Mouse (Mus musculus): ENCODE measurements around the gene Thg1l. TPM values are rescaled to one million over a fixed set of nuclear protein-coding genes. Genes with fewer than 3 reads are reported as not detected.

The Thg1l gene
- polyA plus RNA-seq, 1 experiment from 2014 or later: 10.2 TPM

GRCm38 (mm10) chr11:45947491-45947890 is 7.8 kb downstream of the Thg1l start:
- H3K4me2 ChIP-seq (replicated peaks): no peak overlapping the region
- 83% methylated on average over 2 of the region's 2 CpGs for WGBS
- no peak overlapping the region for H3K9ac ChIP-seq (replicated peaks)
- no peak overlapping the region for H3K27ac ChIP-seq (replicated peaks)
- no peak for ATAC-seq (replicated peaks)
- H3K27me3 ChIP-seq: no peaks in the 10 kb centered on the region
- peaks cover 18% of the 10 kb centered on the region for H3K36me3 ChIP-seq
- H3K4me1 ChIP-seq: peaks cover 16% of the 10 kb centered on the region
- H3K9me3 ChIP-seq: no peaks in the 10 kb centered on the region
- H3K4me3 ChIP-seq: no peak overlapping the region

GRCm38 (mm10) chr11:45946796-45947195 is 8.5 kb downstream of the Thg1l start:
- WGBS: 78% methylated on average over 4 of the region's 4 CpGs
- Histone ChIP-seq H3K9me3 (no peaks in the 10 kb centered on the region), H3K27me3 (no peaks in the 10 kb centered on the region), H3K4me1 (peaks cover 16% of the 10 kb centered on the region), H3K27ac (replicated peaks) (no peak overlapping the region), H3K4me2 (replicated peaks) (no peak overlapping the region), H3K9ac (replicated peaks) (no peak overlapping the region), H3K36me3 (peaks cover 13% of the 10 kb centered on the region), H3K4me3 (no peak overlapping the region)
- ATAC-seq (replicated peaks): no peak

DNA sequence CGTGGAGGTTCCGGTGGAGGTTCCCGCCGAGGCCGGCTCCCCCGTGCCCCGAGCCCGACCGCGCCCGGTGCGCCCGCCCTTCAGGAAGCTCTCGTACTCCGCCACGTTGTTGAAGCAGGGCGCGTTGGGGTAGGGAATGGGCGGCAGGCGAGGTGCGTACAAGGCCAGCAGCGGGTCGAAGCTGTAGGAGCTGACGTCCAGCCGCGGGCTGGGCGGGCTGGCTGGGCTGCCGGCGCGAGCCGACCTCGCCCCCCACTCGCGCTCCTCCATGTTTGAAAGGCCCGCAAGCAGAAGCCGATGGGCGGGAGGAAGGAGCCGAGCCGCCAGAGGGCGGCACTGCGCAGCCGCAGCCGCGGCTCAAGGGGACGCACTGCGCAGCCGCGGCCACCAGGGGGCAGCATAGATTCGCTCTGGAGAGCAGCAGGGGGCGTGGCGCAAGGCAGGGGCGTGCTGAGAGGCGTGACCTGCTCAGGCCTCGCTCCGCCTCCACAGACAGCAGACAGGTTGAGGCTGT is 10.6 kb downstream of the Thg1l start, which contains the start of gene Lsm11:
TSS of gene Lsm11 (minus strand) at position 293 of the 514 bp plus-strand sequence.
- Histone ChIP-seq H3K27me3 (no peaks in the 10 kb centered on the region), H3K36me3 (peaks cover 7% of the 10 kb centered on the region), H3K4me2 (replicated peaks) (peak within 1 kb of the TSS; percentile 78), H3K4me1 (peaks cover 16% of the 10 kb centered on the region), H3K4me3 (peak within 1 kb of the TSS; percentile 83), H3K9ac (replicated peaks) (peak within 1 kb of the TSS; percentile 85), H3K9me3 (no peaks in the 10 kb centered on the region), H3K27ac (replicated peaks) (peak within 1 kb of the TSS; percentile 68)
- under 1% methylated on average over 55 of the region's 55 CpGs for WGBS
- peak; percentile 79 for ATAC-seq (replicated peaks)

- Histone ChIP-seq H3K27ac (replicated peaks) (peak overlapping the region; percentile 68), H3K4me3 (peak overlapping the region; percentile 83), H3K36me3 (peaks cover 3% of the 10 kb centered on the region; the same call in 1 of the 2 replicates), H3K27me3 (no peaks in the 10 kb centered on the region), H3K4me1 (peaks cover 16% of the 10 kb centered on the region), H3K9ac (replicated peaks) (peak overlapping the region; percentile 85), H3K4me2 (replicated peaks) (peak overlapping the region; percentile 78), H3K9me3 (no peaks in the 10 kb centered on the region)
- WGBS: under 1% methylated on average over 48 of the region's 49 CpGs
- peak; percentile 60 for ATAC-seq (replicated peaks)
Measured at GRCm38 (mm10) chr11:45943891-45944642, 11.2 kb downstream of the Thg1l start.

- Histone ChIP-seq H3K36me3 (no peaks in the 10 kb centered on the region), H3K4me1 (peaks cover 16% of the 10 kb centered on the region), H3K4me3 (peak overlapping the region; percentile 83), H3K27me3 (no peaks in the 10 kb centered on the region), H3K4me2 (replicated peaks) (peak overlapping the region; percentile 78), H3K9ac (replicated peaks) (peak overlapping the region; percentile 85), H3K9me3 (no peaks in the 10 kb centered on the region), H3K27ac (replicated peaks) (peak overlapping the region; percentile 58)
- ATAC-seq (replicated peaks): peak; percentile 39
- 28% methylated on average over 7 of the region's 7 CpGs for WGBS
Measured at GRCm38 (mm10) chr11:45943108-45943705, 12.1 kb downstream of the Thg1l start.

DNA sequence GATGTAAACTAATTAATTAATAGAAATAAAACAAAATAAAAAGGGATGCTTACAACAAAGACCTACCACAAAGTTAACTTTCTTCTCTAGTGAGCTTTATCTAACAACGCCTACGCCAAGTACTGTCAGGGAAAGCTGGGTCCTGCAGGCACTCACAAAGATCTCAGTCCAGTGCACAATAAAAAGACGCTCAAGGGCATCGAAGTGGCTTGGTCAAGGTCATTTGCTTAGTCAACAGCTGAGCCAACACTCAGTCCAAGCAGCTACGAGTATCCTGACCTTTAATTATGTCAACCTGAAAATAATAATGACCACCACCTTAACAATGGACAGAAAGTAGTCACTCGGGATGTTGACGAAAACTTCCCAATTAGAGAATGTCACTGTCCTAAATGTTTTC is 13.0 kb downstream of the Thg1l start:
- Histone ChIP-seq H3K4me2 (replicated peaks) (no peak overlapping the region), H3K9me3 (no peaks in the 10 kb centered on the region), H3K27ac (replicated peaks) (no peak overlapping the region), H3K4me3 (no peak overlapping the region), H3K4me1 (peaks cover 16% of the 10 kb centered on the region), H3K27me3 (no peaks in the 10 kb centered on the region), H3K36me3 (peaks cover 1% of the 10 kb centered on the region; the same call in 1 of the 2 replicates), H3K9ac (replicated peaks) (no peak overlapping the region)
- WGBS: 82% methylated on average over 7 of the region's 7 CpGs
- ATAC-seq (replicated peaks): no peak

GRCm38 (mm10) chr11:45938917-45939316 is 16.4 kb downstream of the Thg1l start:
- H3K4me2 ChIP-seq (replicated peaks): no peak overlapping the region
- H3K4me3 ChIP-seq: no peak overlapping the region
- no peak overlapping the region for H3K27ac ChIP-seq (replicated peaks)
- peaks cover 15% of the 10 kb centered on the region for H3K4me1 ChIP-seq
- H3K36me3 ChIP-seq: peaks cover 20% of the 10 kb centered on the region; the same call in 1 of the 2 replicates
- no peaks in the 10 kb centered on the region for H3K27me3 ChIP-seq
- H3K9me3 ChIP-seq: no peaks in the 10 kb centered on the region
- ATAC-seq (replicated peaks): no peak
- 85% methylated on average over 8 of the region's 8 CpGs for WGBS
- no peak overlapping the region for H3K9ac ChIP-seq (replicated peaks)

DNA sequence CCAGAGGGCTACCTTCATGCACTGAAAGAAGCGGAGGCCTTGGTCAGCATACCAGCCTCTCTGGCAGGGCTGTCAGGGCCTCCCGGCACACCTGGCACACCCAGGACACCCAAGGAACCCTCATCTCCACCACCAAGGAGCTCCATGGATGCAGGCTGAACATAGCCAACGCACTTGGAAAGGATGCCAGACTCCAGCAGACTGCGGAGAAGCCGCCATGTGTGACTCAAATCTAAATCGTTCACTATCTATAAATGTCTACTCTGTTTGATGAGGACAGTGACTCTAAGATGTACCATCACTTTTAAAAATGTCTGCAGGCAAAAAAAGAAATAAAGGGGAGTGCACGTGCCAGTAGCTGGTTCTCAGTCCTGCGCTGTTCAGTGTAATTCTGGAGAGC is 17.8 kb downstream of the Thg1l start:
- H3K4me1 ChIP-seq: peaks cover under 1% of the 10 kb centered on the region; the same call in 1 of the 2 replicates
- no peaks in the 10 kb centered on the region for H3K27me3 ChIP-seq
- peaks cover 31% of the 10 kb centered on the region for H3K36me3 ChIP-seq
- no peak overlapping the region for H3K27ac ChIP-seq (replicated peaks)
- ATAC-seq (replicated peaks): no peak
- H3K4me2 ChIP-seq (replicated peaks): no peak overlapping the region
- no peaks in the 10 kb centered on the region for H3K9me3 ChIP-seq
- no peak overlapping the region for H3K4me3 ChIP-seq
- 95% methylated on average over 8 of the region's 8 CpGs for WGBS
- no peak overlapping the region for H3K9ac ChIP-seq (replicated peaks)

DNA sequence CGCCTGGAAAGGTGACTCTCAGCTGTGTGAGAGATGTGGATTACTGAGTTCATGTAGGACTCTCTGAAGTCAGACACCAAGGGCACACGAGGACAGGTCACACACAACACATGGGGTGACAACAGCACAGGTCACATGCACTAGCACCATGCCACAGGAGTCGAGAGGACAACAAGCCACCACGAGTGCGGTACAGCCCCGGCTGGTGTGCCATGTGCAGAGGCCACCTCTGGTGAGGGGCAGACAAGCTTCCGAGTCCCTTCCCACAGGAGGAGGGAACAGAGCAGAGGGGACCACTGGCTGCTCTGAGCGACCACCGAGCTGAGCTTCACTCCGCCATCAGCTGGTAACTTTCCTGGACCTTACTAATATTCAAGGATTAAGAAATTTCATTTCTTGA is 22.5 kb downstream of the Thg1l start:
- Histone ChIP-seq H3K4me1 (no peaks in the 10 kb centered on the region), H3K36me3 (peaks cover 35% of the 10 kb centered on the region), H3K4me2 (replicated peaks) (no peak overlapping the region), H3K9me3 (no peaks in the 10 kb centered on the region), H3K4me3 (no peak overlapping the region), H3K27me3 (no peaks in the 10 kb centered on the region), H3K27ac (replicated peaks) (no peak overlapping the region), H3K9ac (replicated peaks) (no peak overlapping the region)
- WGBS: 91% methylated on average over 10 of the region's 10 CpGs
- no peak for ATAC-seq (replicated peaks)

DNA sequence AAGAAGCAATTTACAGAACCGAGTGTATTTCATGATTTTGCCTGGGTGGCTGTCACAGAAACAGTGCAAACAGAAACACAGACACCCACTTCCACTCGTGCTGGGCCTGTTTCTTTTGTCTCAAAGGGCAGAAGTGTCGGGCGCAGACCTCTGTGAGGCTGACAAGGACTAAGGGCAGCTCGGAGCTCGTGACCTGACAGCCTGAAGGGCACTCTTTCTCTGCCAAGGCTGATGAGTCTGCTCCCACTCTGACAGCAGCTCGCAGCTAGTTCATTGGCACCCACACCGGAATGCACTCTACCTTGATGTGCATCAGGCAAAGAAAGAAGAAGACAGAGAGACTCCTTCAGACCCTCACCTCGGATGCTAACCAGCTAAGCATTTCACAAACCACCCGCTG is 25.8 kb downstream of the Thg1l start:
- Histone ChIP-seq H3K4me2 (replicated peaks) (no peak overlapping the region), H3K27ac (replicated peaks) (no peak overlapping the region), H3K36me3 (peaks cover 15% of the 10 kb centered on the region), H3K9ac (replicated peaks) (no peak overlapping the region), H3K4me3 (no peak overlapping the region), H3K9me3 (no peaks in the 10 kb centered on the region), H3K4me1 (no peaks in the 10 kb centered on the region), H3K27me3 (no peaks in the 10 kb centered on the region)
- ATAC-seq (replicated peaks): no peak
- WGBS: 87% methylated on average over 10 of the region's 10 CpGs

- H3K27ac ChIP-seq (replicated peaks): no peak overlapping the region
- 57% methylated on average over 5 of the region's 5 CpGs for whole genome bisulfite sequencing
- ATAC-seq (replicated peaks): no peak
Measured at GRCm38 (mm10) chr11:45927456-45927855, 27.8 kb downstream of the Thg1l start.

GRCm38 (mm10) chr11:45926640-45927082 is 28.6 kb downstream of the Thg1l start:
- WGBS: under 1% methylated on average over 9 of the region's 9 CpGs
- Histone ChIP-seq H3K9ac (replicated peaks) (peak overlapping the region; percentile 38; the same call in 1 of the 2 replicates), H3K4me2 (replicated peaks) (peak overlapping the region; percentile 54), H3K36me3 (no peaks in the 10 kb centered on the region), H3K27me3 (no peaks in the 10 kb centered on the region), H3K4me1 (peaks cover 2% of the 10 kb centered on the region), H3K4me3 (peak overlapping the region; percentile 43), H3K9me3 (no peaks in the 10 kb centered on the region), H3K27ac (replicated peaks) (0 out of 2 replicates have a peak overlapping the region, but pooled peaks have one; percentile 45)
- ATAC-seq (replicated peaks): peak; percentile 93

More at GRCm38 (mm10) chr11:45927456-45927855, 27.8 kb downstream of the Thg1l start:
- peaks cover 4% of the 10 kb centered on the region; the same call in 1 of the 2 replicates for H3K36me3 ChIP-seq
- no peak overlapping the region for H3K4me2 ChIP-seq (replicated peaks)
- no peak overlapping the region for H3K9ac ChIP-seq (replicated peaks)
- no peaks in the 10 kb centered on the region for H3K9me3 ChIP-seq
- H3K4me1 ChIP-seq: no peaks in the 10 kb centered on the region
- H3K4me3 ChIP-seq: no peak overlapping the region
- H3K27me3 ChIP-seq: no peaks in the 10 kb centered on the region

All from forebrain, embryonic 15.5 days (tissue).